Mouse (Mus musculus) limb, embryonic 11.5 days (tissue): ENCODE measurements around the gene Lamtor5. TPM values are rescaled to one million over a fixed set of nuclear protein-coding genes. Genes with fewer than 3 reads are reported as not detected.
"Not testable (repeated sequence)": the region's sequence is repeated elsewhere in the genome, so short reads cannot be mapped to it uniquely, and the experiment has no call there.

Experiments
- ATAC-seq: fragments of 200-750 bp; cut with Nextera tagmentation; 2 replicates; pipeline ENCODE4 v1.8.0; 2017; ENCODE audit warnings: low read depth; ENCODE audit not compliant: insufficient number of reproducible peaks, low FRiP score, low TSS enrichment
- DNase-seq: peaks from one replicate; pipeline ENCODE4 v3.0.0-alpha.2; 2015; ENCODE audit warnings: low spot score
- H3K27ac ChIP-seq: fragments of 300-500 bp; sonication (generic); replicated peaks from 2 replicates; pipeline ENCODE4 v1.5.1; 2014; ENCODE audit warnings: low read depth, mild to moderate bottlenecking, low read length
- H3K27me3 ChIP-seq: fragments of 300-500 bp; sonication (generic); 2 replicates; pipeline ENCODE4 v1.6.1; 2014; ENCODE audit warnings: mild to moderate bottlenecking, low read length, mixed read lengths; ENCODE audit not compliant: control insufficient read depth, insufficient read depth
- H3K36me3 ChIP-seq: fragments of 300-500 bp; sonication (generic); 2 replicates; pipeline ENCODE4 v1.6.1; 2014; ENCODE audit warnings: mild to moderate bottlenecking, low read length, moderate library complexity, mixed read lengths; ENCODE audit not compliant: control insufficient read depth, insufficient read depth
- H3K4me1 ChIP-seq: fragments of 300-500 bp; sonication (generic); 2 replicates; pipeline ENCODE4 v1.6.1; 2014; ENCODE audit warnings: low read length, mixed read lengths; ENCODE audit not compliant: control insufficient read depth, insufficient read depth
- H3K4me2 ChIP-seq: fragments of 300-500 bp; sonication (generic); 2 replicates; pipeline ENCODE4 v1.6.1; 2014; ENCODE audit warnings: low read depth, mild to moderate bottlenecking, moderate library complexity; ENCODE audit not compliant: severe bottlenecking
- H3K4me3 ChIP-seq: fragments of 300-500 bp; sonication (generic); 2 replicates; pipeline ENCODE4 v1.5.1; 2014; ENCODE audit warnings: low read depth, low read length
- H3K9ac ChIP-seq: fragments of 300-500 bp; sonication (generic); 2 replicates; pipeline ENCODE4 v1.6.1; 2014; ENCODE audit warnings: mild to moderate bottlenecking, low read length
- H3K9me3 ChIP-seq: fragments of 300-500 bp; sonication (generic); 2 replicates; pipeline ENCODE4 v1.6.1; 2016; ENCODE audit warnings: low read length; ENCODE audit not compliant: control insufficient read depth
- WGBS: fragments of 180-500 bp; shearing (Covaris S2); extraction: QIAGEN DNeasy Blood & Tissue Kit; methylation state at CpG from one replicate; pipeline ENCODE4 v1.1.7; 2014; 5-methylcytosine and 5-hydroxymethylcytosine counted together
- polyA plus RNA-seq: library from polyadenylated mRNA; unstranded; fragments of >200 nt; fragmentation: Nextera tagmentation; extraction: Ambion mirVana; gene quantifications from 2 replicates; pipeline ENCODE4 v1.2.1, GENCODE M21; 2014

The Lamtor5 gene
- polyA plus RNA-seq, 1 experiment from 2014 or later, result 174 TPM

- H3K4me2 ChIP-seq, result no peak overlapping the region
- H3K27me3 ChIP-seq, result no peaks in the 10 kb centered on the region
- no peak for ATAC-seq
- no peak overlapping the region for H3K27ac ChIP-seq
- no peak for DNase-seq
- no peaks in the 10 kb centered on the region for H3K4me1 ChIP-seq
- H3K9me3 ChIP-seq, result no peaks in the 10 kb centered on the region
- no peaks in the 10 kb centered on the region for H3K36me3 ChIP-seq
- no peak overlapping the region for H3K9ac ChIP-seq
- no peak overlapping the region for H3K4me3 ChIP-seq
- WGBS, result 73% methylated on average over 5 of the region's 5 CpGs
These were observed 3.3 kb upstream of the Lamtor5 start for GRCm38 (mm10) chr3:107275351-107275750.

GRCm38 (mm10) chr3:107275996-107276395 lies 2.7 kb upstream of the Lamtor5 start:
- Histone ChIP-seq H3K36me3 (no peaks in the 10 kb centered on the region), H3K27ac (no peak overlapping the region), H3K4me3 (no peak overlapping the region), H3K4me2 (no peak overlapping the region), H3K9ac (no peak overlapping the region), H3K9me3 (no peaks in the 10 kb centered on the region), H3K4me1 (no peaks in the 10 kb centered on the region), H3K27me3 (no peaks in the 10 kb centered on the region)
- DNase-seq (no peak), ATAC-seq (no peak)
- WGBS, result 48% methylated on average over 4 of the region's 4 CpGs

- Histone ChIP-seq H3K4me2 (no peak overlapping the region), H3K9me3 (no peaks in the 10 kb centered on the region), H3K9ac (no peak overlapping the region), H3K27ac (no peak overlapping the region), H3K4me1 (no peaks in the 10 kb centered on the region), H3K27me3 (no peaks in the 10 kb centered on the region), H3K4me3 (no peak overlapping the region), H3K36me3 (no peaks in the 10 kb centered on the region)
- 87% methylated on average over 3 of the region's 3 CpGs for WGBS
- ATAC-seq, result no peak
- no peak for DNase-seq
These were observed 2.0 kb upstream of the Lamtor5 start for GRCm38 (mm10) chr3:107276626-107277025.

- no peak for ATAC-seq
- no peak overlapping the region for H3K27ac ChIP-seq
- H3K4me1 ChIP-seq, result no peaks in the 10 kb centered on the region
- no peaks in the 10 kb centered on the region for H3K9me3 ChIP-seq
- no peak for DNase-seq
- H3K36me3 ChIP-seq, result peaks cover 3% of the 10 kb centered on the region; the same call in 1 of the 2 replicates
- no peaks in the 10 kb centered on the region for H3K27me3 ChIP-seq
- H3K9ac ChIP-seq, result no peak overlapping the region
- 84% methylated on average over 2 of the region's 2 CpGs for WGBS
- no peak overlapping the region for H3K4me2 ChIP-seq
- H3K4me3 ChIP-seq, result no peak overlapping the region
These were observed 7.5 kb downstream of the Lamtor5 start for GRCm38 (mm10) chr3:107286123-107286522.

- H3K9me3 ChIP-seq, result no peaks in the 10 kb centered on the region
These were observed 8.7 kb downstream of the Lamtor5 start for GRCm38 (mm10) chr3:107287346-107287745.

GRCm38 (mm10) chr3:107290764-107291381 lies 12.2 kb downstream of the Lamtor5 start, which contains the start of gene Slc16a4:
TSS of gene Slc16a4 (plus strand) at chr3:107291230.
- Histone ChIP-seq H3K9me3 (no peaks in the 10 kb centered on the region), H3K4me3 (no peak within 1 kb of the TSS), H3K27ac (peak within 1 kb of the TSS; percentile 65; the same call in 1 of the 2 replicates), H3K27me3 (no peaks in the 10 kb centered on the region), H3K36me3 (no peaks in the 10 kb centered on the region), H3K4me1 (no peaks in the 10 kb centered on the region), H3K4me2 (peak within 1 kb of the TSS; percentile 32), H3K9ac (peak within 1 kb of the TSS; percentile 22; the same call in 1 of the 2 replicates)
- DNase-seq (peak; percentile 76), ATAC-seq (peak; percentile 89)
- 19% methylated on average over 9 of the region's 9 CpGs for WGBS

More at GRCm38 (mm10) chr3:107287346-107287745, 8.7 kb downstream of the Lamtor5 start:
- Histone ChIP-seq H3K9ac (no peak overlapping the region), H3K4me1 (no peaks in the 10 kb centered on the region), H3K4me2 (no peak overlapping the region), H3K4me3 (no peak overlapping the region), H3K36me3 (peaks cover 3% of the 10 kb centered on the region; the same call in 1 of the 2 replicates), H3K27me3 (no peaks in the 10 kb centered on the region), H3K27ac (no peak overlapping the region)
- no peak for ATAC-seq
- DNase-seq, result no peak

- Histone ChIP-seq H3K36me3 (no peaks in the 10 kb centered on the region), H3K4me2 (no peak overlapping the region), H3K27me3 (no peaks in the 10 kb centered on the region), H3K27ac (no peak overlapping the region), H3K9me3 (no peaks in the 10 kb centered on the region), H3K4me3 (no peak overlapping the region), H3K4me1 (no peaks in the 10 kb centered on the region), H3K9ac (no peak overlapping the region)
- 95% methylated on average over 5 of the region's 5 CpGs for WGBS
- DNase-seq, result no peak
- no peak for ATAC-seq
These were observed 17.2 kb downstream of the Lamtor5 start for GRCm38 (mm10) chr3:107295672-107296360.

- not testable (repeated sequence) for ATAC-seq, DNase-seq
- 74% methylated on average over 4 of the region's 4 CpGs for WGBS
These were observed 18.3 kb downstream of the Lamtor5 start for GRCm38 (mm10) chr3:107296917-107297316.

More at GRCm38 (mm10) chr3:107296917-107297316, 18.3 kb downstream of the Lamtor5 start:
- not testable (repeated sequence) for H3K27ac ChIP-seq, H3K27me3 ChIP-seq, H3K9ac ChIP-seq, H3K4me3 ChIP-seq, H3K4me1 ChIP-seq, H3K36me3 ChIP-seq, H3K4me2 ChIP-seq, H3K9me3 ChIP-seq
